Mouse (Mus musculus) right cerebral cortex, adult 18-20 months (tissue): ENCODE data around the gene 5830411N06Rik.

Experiments used
- DNase-seq: peaks from one replicate; pipeline ENCODE4 v3.0.0; 2022; ENCODE audit warnings: mixed read lengths

The 5830411N06Rik gene

DNA sequence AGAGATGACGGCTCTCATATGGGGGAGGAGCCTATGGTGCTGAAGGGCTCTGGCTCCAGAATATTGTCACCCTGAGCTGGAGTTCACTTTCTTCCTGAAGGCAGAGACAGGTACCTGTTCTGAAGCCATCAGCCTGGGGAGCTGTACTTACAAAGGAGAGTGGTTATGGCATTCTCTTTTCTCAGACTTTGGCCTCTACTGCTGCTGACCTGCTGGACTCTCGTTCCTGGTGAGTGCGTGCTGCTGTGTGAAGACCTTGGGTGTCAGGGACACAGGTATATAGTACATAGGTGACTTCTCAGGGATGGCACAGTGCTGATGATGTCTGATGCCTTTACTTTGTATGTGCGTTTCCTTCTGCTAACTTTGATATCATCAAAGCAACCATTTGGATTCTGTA is at the start of gene 5830411N06Rik:
Gene 5830411N06Rik (plus strand): TSS at position 69 of the 400 bp plus-strand sequence.
- DNase-seq, result no peak

DNA sequence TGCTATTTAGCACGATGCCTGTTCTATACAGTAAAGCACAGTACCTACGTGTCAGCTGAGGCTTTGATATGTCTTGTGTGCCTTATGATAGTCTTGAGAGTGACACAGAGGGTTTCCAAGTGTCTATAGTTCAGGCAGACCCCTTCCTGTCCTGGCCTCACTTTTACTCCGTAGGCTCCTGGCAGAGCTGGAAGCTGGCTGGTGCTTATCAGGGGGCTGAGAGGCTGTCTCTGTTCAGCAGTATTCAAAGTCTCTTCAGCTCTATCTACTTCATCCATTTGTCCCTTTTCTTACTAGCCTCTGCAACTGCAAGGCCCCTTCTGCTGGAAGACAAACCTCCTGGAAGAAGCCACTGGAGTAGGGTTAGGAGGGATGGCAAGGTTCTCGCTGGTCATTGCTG is 46.0 kb upstream of the 5830411N06Rik start:
- no peak for DNase-seq

DNA sequence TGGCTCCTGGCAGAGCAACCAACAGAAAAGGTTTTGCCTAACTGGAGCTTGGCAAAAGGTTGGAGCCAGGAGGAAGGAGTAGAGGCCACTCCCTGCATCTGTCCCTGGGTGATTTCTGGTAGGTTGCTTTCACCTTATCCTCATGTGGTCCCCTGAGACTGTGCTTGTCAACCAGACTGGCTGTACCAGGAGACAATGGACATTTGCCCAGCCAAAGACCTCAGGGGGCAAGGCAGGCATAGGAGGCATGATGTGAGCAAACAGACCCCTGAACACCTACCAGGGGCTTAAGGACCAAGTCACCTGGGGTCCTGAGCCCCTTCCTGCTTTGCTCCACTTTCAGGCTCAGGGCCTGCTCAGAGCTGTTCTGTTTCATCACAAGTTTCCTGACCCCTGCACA is 41.2 kb upstream of the 5830411N06Rik start, which contains the start of gene Olfr524:
Gene Olfr524 (minus strand): TSS at position 101 of the 400 bp plus-strand sequence.
- no peak for DNase-seq

DNA sequence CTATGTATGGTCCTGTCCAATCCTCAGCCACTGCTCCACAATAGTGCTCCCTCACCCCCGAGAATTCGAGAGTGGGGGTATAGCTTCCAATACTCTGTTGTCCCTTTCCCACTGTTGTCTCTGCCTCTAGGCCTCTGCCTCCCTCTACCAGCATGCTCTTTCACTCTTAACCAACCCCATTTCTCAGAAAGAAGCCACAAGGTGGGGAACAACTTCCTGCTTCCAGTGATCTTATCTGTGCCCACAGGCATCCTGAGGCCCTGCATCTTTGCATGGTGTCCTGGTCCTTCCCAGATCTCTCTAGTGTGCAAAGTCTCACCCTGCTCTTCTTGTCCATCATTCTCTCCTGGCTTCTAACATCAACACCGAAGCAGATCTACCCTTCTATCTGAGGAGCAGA is 40.2 kb upstream of the 5830411N06Rik start:
- no peak for DNase-seq

GRCm38 (mm10) chr7:140208153-140208552 is 38.9 kb upstream of the 5830411N06Rik start:
- DNase-seq, result no peak

DNA sequence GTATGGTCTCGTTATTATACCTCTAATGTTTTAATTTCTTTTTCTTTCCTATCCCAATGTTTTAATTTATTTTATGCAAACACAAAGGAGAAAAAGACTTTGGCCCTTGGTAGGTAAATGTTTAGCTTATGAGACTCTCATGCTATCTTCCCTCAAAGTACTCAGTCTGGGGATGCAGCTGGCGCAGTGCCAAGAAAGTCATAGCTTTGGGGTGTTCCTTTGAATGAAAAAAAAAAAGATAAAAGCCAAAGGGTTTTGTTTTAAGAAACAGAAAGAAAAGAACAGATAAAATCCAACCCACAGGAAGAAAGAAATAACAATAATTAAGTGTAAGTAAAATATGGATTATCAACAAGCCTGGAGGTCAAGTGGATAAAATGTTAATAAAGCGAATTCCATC is 38.4 kb upstream of the 5830411N06Rik start:
- no peak for DNase-seq

DNA sequence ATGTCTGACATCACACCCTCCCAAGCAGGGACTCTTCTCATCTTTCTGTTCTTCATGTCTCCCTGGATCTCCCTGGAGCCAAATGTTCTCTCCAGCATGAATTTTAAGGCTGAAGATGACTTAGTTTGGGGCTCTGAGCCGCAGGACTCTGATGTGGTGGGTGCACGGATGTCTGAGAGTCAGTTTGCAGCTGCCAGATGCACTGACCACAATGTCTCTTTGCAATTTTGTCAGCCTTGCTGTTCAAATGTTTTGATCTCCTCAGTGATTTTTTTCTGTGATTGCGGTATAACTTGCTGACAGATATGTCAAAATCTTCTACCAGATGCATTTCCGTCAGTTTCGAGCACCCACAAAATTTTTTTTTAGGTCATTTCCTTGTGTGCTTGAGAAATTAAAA is 33.2 kb upstream of the 5830411N06Rik start:
- DNase-seq, result no peak

- no peak for DNase-seq
Observed at GRCm38 (mm10) chr7:140217967-140218366, 29.1 kb upstream of the 5830411N06Rik start, which contains the start of gene Cd163l1. Cd163l1 (plus strand) TSS chr7:140218267.

DNA sequence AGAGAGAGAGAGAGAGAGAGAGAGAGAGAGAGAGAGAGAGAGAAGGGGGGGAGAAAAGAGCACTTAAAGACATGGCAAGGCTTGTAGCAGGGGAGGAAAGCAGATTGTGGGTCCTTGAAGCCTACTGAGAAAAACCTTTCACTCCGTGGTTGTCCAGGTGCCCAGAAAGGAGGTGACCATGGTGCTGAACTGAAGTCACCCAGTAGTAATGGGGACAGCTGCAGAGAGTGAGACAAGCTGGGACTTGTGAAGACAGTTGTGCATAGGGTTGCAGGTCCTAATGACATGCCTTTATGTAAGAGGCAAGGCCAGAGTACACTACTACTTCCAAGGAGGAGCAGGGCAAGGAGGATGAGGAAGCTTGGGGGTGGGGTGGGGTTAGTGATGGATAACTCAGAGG is 27.8 kb upstream of the 5830411N06Rik start:
- DNase-seq, result no peak

GRCm38 (mm10) chr7:140220375-140220774 is 26.7 kb upstream of the 5830411N06Rik start:
- DNase-seq, result no peak

GRCm38 (mm10) chr7:140224209-140224608 is 22.9 kb upstream of the 5830411N06Rik start:
- no peak for DNase-seq

GRCm38 (mm10) chr7:140228476-140228875 is 18.6 kb upstream of the 5830411N06Rik start:
- no peak for DNase-seq

GRCm38 (mm10) chr7:140231026-140231425 is 16.1 kb upstream of the 5830411N06Rik start:
- no peak for DNase-seq

DNA sequence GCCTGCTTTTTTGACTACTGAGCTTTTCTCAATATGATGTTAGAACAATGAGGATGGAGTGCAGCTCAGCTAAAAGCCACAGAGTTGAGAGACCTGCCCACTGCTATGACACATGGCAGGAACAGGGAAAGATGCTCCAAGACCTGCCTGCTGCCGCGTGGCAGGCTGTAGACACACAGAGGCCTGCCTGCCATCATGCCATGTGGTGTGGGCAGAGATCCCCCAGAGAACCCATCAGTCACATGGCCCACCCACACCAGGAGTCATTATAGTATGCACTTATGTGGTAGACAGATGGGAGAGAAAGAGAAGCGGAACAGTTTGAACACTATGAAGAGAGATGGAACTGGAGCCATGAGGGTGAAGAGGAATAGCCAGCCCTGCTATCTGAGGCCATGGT is 13.4 kb upstream of the 5830411N06Rik start:
- no peak for DNase-seq

DNA sequence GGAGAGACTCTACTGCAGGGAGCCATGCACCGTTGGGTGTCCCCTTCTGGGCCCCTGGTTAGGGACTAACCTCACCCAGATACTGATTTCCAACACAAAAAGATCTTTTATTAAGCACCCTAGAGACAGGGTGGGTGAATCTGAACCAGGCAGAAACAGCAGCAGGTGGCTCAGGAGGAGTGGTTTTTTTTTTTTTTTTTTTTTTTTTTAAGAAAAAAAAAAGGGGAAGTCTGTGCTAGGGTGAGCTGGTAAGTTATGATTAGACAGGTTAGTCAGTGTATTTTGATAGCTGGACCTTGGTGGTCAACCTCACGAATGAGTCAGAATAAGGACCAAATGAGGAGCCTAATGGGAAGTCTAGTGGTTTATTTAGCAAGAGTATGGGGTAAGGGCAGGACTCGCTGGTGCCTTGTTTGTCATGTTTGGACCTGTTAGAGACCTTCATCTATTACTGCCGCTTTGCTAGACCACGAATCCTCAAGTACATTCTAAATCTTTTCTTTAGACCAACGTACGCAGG is 6.8 kb downstream of the 5830411N06Rik start:
- DNase-seq, result no peak

- DNase-seq, result no peak
Observed at GRCm38 (mm10) chr7:140295746-140296145, 48.7 kb downstream of the 5830411N06Rik start.

GRCm38 (mm10) chr7:140296876-140297275 is 49.8 kb downstream of the 5830411N06Rik start:
- DNase-seq, result no peak

DNA sequence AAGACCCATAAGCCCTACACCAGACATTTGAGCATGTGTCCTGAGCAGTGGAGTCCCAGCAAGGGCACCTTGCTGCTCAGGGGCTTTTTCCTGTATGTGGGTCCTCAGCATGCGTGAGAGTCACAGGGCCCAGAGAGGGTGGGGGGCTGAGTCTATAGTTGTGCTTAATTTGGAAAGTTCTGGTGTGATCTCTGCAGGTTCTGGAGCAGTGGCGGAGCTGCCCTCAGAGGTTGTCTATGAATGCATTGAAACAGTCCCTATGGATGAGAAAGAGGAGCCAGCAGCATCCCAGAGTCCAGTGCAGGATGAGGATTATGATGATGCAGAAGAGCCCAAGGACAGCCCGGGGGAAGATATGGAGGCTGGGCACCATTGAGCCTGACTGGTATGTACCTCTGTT is 52.3 kb downstream of the 5830411N06Rik start:
- no peak for DNase-seq

DNA sequence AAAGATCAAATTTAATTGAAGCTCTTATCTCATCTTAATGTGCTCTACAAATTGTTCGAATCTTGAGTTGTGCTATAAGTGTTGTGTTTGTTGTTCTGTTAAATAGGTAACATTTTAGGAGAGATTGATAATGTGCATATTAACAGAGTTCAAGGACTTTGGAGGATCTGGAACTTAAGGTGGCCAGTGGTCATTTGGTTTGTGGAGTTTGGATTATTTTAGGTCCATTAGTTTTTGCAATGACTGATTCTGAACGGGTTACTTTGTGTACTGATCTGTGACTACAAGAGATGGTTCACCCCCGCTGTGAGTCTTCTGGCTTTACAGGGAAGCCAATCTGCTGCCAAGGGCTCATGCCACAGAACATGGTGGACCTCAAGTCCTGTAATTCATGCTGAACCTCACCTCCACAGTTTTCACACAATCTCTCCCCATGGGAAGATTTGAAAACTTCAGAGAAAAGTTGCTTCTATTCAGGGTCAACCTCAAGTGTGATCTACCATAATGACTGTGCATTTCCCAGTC is 72.8 kb downstream of the 5830411N06Rik start:
- DNase-seq, result no peak

- DNase-seq, result no peak
Observed at GRCm38 (mm10) chr7:140320558-140320957, 73.5 kb downstream of the 5830411N06Rik start, which contains the start of gene Olfr525. Olfr525 (plus strand) TSS chr7:140320858.

DNA sequence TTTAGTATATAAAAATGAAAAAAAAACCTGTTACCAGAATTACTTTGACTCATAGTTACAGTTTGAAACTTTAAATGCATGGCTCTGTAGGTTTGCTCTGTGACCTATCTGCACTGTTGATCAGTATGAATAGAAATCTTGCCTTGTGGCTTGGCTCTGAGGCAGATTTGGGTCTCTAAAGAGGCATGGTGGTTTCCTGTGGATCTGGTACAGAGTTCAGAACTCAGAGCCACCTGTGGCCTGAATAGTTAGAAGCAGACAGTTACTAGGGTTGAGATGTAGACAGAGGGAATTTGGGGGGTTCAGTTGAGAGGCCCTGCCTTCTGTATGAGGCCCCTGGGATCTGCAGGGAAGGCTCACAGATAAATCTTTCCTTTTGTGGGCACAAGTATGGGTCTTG is 74.1 kb downstream of the 5830411N06Rik start:
- DNase-seq, result no peak

DNA sequence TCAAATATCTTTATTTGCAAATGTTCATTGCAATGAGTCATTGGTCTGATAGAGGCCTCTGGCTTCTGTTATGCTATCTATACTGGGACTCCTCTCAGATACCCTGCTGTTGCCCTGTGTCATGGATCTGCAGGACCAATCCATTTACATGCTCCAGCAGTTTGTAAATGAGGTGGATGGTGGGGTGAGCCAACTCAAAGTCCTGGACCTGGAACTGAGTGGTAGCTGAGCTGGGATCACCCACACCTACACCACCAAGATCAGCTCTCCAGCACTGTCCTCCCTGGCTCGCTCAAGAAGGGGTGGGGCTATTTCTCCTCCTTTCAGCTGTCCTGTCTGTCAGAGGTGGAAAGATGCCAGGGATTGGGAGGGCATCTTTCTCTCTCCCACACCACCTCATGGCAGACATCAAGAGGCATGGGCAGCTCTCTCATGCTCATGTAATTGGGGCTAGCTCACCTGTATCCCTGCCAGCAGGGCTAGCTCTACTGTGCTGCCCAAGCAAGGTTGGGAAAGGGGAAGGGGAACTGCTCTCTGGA is 82.8 kb downstream of the 5830411N06Rik start:
- DNase-seq, result no peak

- no peak for DNase-seq
Observed at GRCm38 (mm10) chr7:140333717-140334116, 86.6 kb downstream of the 5830411N06Rik start, which contains the start of gene Olfr527. Olfr527 (plus strand) TSS chr7:140334017.
